Mouse (Mus musculus) adrenal gland, adult (tissue): ENCODE results near the gene Zbtb48.

ENCODE experiments used
- DNase-seq, 2 experiments: peaks; one replicate each; pipeline ENCODE4 v3.0.0; 2022 to 2023; ENCODE audit warnings: low spot score in 1 of 2; ENCODE audit not compliant: inconsistent age in 2 of 2

The Zbtb48 gene

GRCm38 (mm10) chr4:151977748-151978147, 49.7 kb downstream of the Zbtb48 start:
- peak; percentile 79 to 93 for DNase-seq

- DNase-seq = no peak
These were observed 52.0 kb downstream of the Zbtb48 start for GRCm38 (mm10) chr4:151975441-151975840.

- DNase-seq = peak in 1 of 2 experiments; percentile 62
These were observed 55.1 kb downstream of the Zbtb48 start for GRCm38 (mm10) chr4:151972221-151972967.
